Mouse (Mus musculus) right cerebral cortex, postnatal 25 days (tissue): Measurements from ENCODE around the gene Ap1s3.

Experiments
- DNase-seq: peaks from one replicate; pipeline ENCODE4 v3.0.0; 2022

The Ap1s3 gene

DNA sequence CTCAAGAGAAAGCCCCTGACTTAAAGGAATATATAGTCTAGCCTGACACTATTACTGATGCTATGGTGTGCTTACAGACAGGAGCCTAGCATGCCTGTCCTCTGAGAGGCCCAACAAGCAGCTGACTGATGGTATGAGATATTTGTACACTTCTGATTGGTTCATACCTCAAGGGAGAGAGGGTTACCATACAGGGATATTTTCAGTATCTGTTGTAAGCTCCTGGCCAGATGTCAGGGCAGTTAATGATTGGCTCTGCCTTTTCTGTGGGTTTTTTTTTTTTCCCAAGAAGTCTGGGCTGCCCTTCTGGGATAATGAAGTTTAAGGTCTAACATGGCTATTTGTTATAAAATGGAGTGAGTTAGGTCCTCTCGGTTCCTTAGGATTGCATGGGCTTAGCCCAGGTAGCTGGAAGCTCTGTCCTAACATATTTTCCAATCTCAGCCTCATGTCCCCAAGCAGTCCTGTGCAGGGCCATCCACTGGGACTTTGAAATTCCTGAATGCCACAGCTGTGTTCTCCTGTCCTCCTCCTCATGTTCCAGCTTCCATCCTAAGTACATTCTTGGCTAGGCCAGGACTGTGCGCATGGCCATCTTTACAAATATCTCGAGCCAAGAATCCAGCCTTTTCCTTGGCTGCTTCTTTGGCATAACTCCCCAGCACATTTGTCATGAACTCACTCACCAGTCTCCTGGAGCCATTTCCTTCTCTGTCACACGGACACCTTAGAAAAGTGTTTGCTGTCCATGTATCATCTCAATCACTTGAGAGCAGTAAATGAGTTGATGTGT is 81.6 kb downstream of the Ap1s3 start:
- no peak for DNase-seq

GRCm38 (mm10) chr1:79589424-79589823 is 82.3 kb downstream of the Ap1s3 start:
- no peak for DNase-seq

DNA sequence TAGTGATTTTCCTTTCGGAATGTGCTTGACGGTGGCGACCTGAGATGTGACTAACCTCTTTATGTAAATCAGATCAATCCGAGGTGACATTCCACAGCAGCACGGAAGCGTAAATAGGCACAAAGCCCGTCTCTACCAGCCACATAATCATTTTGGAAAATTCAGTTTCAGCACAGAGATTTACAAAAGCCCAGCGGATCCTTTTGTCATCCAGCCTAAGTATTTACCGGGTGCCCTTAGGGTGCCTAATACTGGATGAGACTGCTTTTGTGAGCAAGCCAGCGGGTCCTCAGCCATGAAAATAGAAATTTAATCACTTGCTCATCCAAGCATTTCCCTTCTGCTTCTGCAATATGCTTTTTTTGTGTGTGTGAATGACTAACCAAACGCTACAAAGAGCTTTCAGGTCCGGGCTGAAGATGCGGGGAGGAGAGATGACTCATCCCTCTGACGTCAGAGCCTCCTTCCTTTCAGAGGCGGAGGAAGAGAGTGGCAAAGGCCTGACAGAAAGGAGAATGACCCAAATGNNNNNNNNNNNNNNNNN is 90.6 kb downstream of the Ap1s3 start:
- DNase-seq = peak; percentile 81

GRCm38 (mm10) chr1:79577357-79577756 is 94.4 kb downstream of the Ap1s3 start:
- DNase-seq = no peak

DNA sequence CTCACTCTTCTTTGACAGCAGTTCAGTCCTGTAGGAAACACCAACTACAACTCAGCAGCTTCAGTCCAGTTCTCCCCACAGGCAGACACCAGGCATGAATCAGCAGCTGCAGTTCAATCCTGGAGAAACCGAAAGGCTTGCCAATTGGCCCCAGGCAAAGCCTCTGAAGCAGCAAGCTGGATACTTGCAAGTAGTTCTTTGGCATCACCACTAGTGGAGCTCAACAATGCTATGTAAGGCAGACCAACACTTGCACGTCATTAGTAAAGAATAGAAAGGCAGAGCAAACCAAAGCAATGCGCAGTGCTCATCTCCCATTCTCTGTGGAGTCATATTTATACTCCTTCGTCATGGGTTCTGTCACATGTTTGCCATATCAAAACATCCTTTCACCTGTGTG is 99.9 kb downstream of the Ap1s3 start:
- DNase-seq = no peak

- DNase-seq = no peak
Observed at GRCm38 (mm10) chr1:79571126-79571525, 100.6 kb downstream of the Ap1s3 start.

DNA sequence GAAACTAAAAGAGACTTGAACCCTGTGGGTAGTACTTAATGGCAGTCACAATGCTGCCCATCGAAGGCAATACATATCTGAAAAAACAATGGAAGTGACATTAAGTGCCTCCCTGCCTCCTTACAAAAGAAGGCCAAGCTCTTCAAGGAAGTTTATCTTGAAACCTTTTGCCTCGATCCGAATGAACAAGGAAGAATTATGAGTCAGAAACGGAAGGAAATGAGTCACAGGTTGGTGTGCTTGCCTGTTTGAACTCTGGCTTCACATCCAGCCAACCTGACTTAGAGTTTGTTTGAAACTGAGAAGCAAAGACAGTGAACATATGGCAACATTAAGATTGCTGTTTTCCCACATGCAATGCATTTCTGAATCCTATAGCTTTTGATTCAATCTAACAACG is 110.6 kb downstream of the Ap1s3 start:
- no peak for DNase-seq
